Mouse (Mus musculus) left cerebral cortex, postnatal 10 days (tissue): ENCODE results near the gene Rgs16. TPM values are rescaled to one million over a fixed set of nuclear protein-coding genes. Genes with fewer than 3 reads are reported as not detected.
A peak's percentile ranks its signal among the peaks of the same experiment; 100 is the strongest.

ENCODE experiments used
- DNase-seq, 2 experiments: peaks; one replicate each; pipeline ENCODE4 v3.0.0; 2021 to 2022; ENCODE audit warnings: low spot score in 2 of 2, mixed read lengths in 1 of 2; ENCODE audit errors: extremely low spot score in 1 of 2
- intact Hi-C: fragments of 180-260 bp; cut with DNase I; formaldehyde crosslinking; loops from one replicate; pipeline ENCODE4 v1.15.1; 2025
- total RNA-seq, 2 experiments: library from RNA; stranded (reverse); gene quantifications; 2 replicates each; pipeline ENCODE4 v1.2.3; 2021

Rgs16 gene
- 1 to 10 TPM; 5.5 to 6.2 TPM for total RNA-seq

DNA sequence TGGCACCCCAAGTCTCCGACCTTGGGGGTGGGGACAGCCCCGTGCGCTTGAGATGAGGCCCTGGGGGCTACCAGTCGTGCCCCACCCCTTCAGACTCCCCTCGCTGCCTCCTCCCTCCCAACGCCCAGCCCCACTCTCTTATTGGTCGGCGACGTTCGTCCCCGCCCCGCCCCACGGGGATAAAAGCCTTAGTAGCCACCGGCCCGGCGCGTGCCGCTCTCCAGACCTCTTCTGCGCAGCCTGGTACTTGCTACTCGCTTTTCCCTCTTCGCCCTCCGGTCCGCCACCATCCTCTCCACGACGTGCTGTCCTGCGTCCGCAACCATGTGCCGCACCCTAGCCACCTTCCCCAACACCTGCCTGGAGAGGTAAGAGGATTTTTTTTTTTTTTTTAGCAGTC is at the start of gene Rgs16:
Gene Rgs16 (plus strand): TSS at position 205 of the 400 bp plus-strand sequence.
- intact Hi-C loops, result loop anchor here (5.0 kb wide), 1 partner anchor 63 kb away; no protein-coding TSS in a partner anchor
- peak in 1 of 2 experiments; percentile 91 for DNase-seq

GRCm38 (mm10) chr1:153692526-153692925 is 47.6 kb upstream of the Rgs16 start:
- no peak for DNase-seq
- intact Hi-C loops, result no loop called here

- no peak for DNase-seq
- intact Hi-C loops, result no loop called here
These were observed 45.6 kb upstream of the Rgs16 start for GRCm38 (mm10) chr1:153694372-153695120.

DNA sequence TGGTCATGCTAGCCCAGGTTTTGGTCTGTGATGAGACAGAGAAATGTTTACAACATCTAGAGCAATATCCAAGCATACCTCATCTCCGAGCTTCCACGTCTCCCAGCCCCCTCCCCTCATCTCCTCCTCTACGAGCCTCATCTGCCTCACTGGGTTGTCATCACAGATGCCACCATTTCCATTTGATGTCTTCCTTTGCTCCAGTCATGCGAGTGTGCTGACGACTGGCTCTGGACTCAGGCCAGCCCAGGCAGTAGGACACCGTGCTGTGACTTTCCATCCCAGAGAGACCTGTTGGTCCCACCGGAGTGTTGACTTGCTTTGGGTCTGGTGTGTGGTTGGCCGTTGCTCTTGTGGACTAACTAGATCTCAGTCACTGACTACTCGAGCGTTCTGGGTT is 44.8 kb upstream of the Rgs16 start:
- DNase-seq, result no peak
- intact Hi-C loops, result no loop called here

- DNase-seq, result no peak
These were observed 44.1 kb upstream of the Rgs16 start for GRCm38 (mm10) chr1:153696093-153696492.

DNA sequence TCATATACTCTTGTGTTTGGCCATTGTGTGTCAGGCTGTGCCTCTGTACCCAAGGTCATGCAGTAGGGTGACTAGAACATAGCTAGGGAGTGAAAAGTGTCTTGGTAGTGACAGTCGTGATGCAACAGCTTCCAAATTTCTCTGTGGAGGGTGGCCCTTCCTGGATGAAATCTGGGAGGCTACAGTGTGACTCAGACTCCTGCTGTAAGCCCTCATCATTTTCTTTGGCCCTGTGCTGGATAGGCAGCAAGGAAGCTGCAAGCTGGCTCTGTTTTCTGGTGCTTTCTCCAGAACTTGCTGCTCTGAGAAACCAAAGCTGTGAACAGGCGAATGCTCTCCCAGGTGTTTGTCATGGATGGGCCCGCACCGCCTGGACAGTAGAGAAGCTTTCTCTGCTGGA is 43.6 kb upstream of the Rgs16 start:
- DNase-seq, result no peak
- intact Hi-C loops, result no loop called here

More at GRCm38 (mm10) chr1:153696093-153696492, 44.1 kb upstream of the Rgs16 start:
- intact Hi-C loops, result no loop called here

GRCm38 (mm10) chr1:153697581-153698251 is 42.4 kb upstream of the Rgs16 start:
- intact Hi-C loops, result no loop called here
- peak in 1 of 2 experiments; percentile 46 for DNase-seq

GRCm38 (mm10) chr1:153698311-153699084 is 41.7 kb upstream of the Rgs16 start:
- DNase-seq, result no peak
- intact Hi-C loops, result no loop called here

GRCm38 (mm10) chr1:153700448-153701063 is 39.6 kb upstream of the Rgs16 start:
- intact Hi-C loops, result no loop called here
- DNase-seq, result no peak

- no peak for DNase-seq
- intact Hi-C loops, result no loop called here
These were observed 38.7 kb upstream of the Rgs16 start for GRCm38 (mm10) chr1:153701461-153701860.

DNA sequence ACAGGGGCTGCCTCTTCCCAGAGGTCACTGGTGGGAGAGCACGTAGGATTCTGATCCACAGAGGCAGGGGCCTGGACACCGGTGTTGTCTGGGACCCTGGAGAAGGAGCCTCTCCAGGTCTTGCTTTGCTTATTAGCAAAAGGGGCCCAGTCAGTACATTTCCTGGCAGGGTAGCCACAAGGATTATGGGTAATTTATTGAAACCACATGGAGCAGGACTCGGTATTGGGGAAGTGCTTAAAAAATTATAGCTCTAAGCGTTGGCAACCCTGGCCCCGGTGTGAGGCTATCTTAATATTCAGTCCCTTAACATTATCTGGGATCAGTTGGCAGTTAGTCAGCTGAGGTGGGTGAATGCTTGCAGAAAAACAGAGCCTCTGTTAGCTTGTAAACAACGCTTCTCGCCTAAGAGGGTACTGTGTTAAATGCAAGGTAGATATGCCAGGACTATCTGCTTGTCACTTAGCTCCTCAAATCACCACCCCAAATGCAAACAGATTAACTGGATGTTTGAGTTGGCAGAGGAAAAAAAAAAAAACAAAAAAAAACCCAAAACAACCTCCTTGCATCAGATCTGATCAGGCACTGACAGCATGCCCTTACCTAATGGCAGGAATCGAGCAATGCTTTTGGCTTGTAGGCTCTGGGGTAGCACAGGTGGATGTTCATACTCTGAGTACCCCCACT is 37.8 kb upstream of the Rgs16 start:
- intact Hi-C loops, result no loop called here
- no peak for DNase-seq

DNA sequence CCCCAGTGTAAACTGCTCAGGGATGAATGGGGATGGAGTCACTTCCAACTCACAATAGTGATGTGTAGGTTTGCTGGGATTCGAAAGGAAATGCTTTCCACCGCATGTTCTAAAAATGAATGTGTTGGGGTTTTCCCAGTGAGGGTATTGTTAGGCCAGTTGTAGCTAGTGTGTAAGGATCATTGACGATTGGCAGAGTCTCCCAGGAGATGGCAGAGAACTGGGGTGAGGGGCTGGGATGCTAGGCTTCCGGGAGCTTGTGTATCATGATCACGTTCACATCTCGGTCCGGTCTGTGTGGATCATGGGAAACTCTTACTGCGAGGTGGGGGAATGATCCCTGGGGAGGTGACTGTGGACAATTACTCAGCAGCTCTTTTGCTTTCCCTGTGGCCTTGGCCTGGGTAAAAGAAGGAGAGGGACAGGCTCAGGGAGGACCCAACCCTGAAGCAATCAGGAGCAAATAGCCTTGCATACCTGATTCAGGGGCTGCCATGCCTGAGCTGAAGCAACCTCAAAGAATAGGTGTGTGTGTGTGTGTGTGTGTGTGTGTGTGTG is 37.2 kb upstream of the Rgs16 start:
- intact Hi-C loops, result no loop called here
- no peak for DNase-seq

- intact Hi-C loops, result no loop called here
- peak; percentile 62 to 64 for DNase-seq
These were observed 36.6 kb upstream of the Rgs16 start for GRCm38 (mm10) chr1:153703445-153703991.

GRCm38 (mm10) chr1:153704174-153704573 is 36.0 kb upstream of the Rgs16 start:
- intact Hi-C loops, result no loop called here

DNA sequence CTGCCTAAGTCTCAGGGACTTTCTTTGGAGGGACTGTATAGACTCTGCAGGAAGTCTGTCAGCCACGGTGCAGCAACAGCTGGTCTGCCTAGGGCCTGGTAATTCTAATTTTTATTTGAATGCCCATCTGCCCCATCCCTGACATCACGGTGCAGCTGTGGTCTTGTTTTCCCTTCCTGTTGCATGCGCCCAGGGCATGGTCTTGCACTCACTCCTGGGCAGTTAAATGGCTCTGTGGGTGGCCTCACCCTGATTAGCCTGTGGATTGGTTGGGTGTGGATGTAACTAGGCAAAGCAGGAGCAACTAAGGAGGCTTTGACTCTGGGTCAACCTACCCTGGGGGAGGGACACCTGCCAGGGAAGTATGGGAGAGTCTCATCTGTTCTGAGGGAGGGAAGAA is 35.2 kb upstream of the Rgs16 start:
- intact Hi-C loops, result no loop called here
- no peak for DNase-seq

More at GRCm38 (mm10) chr1:153704174-153704573, 36.0 kb upstream of the Rgs16 start:
- DNase-seq, result no peak

GRCm38 (mm10) chr1:153708626-153709025 is 31.5 kb upstream of the Rgs16 start:
- intact Hi-C loops, result no loop called here

DNA sequence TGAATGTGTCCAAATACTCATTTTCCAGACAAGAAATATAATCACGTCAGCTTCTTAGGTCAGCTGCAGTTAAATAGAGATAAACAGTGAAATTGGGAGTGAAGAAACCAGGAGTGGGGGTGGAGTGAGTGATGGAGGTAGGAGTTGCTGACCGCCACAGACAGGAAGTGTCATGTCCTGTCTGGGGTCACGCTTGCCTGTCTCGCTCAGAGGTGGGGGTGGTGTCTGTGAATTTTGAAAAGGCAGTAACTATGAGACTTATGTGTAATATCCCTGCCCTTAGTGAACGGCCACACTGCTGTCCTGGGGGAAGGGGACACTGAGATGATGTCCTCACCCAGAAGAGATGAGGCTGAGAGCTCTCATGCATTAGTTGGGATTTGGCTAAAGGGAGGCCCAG is 30.7 kb upstream of the Rgs16 start:
- DNase-seq, result no peak
- intact Hi-C loops, result no loop called here

More at GRCm38 (mm10) chr1:153708626-153709025, 31.5 kb upstream of the Rgs16 start:
- no peak for DNase-seq
